Mouse (Mus musculus) stomach, postnatal 0 days (tissue): Measurements from ENCODE around the gene Fbh1. TPM values are rescaled to one million over a fixed set of nuclear protein-coding genes. Genes with fewer than 3 reads are reported as not detected.

ENCODE experiments used
- ATAC-seq: fragments of 200-750 bp; cut with Nextera tagmentation; 2 replicates; pipeline ENCODE4 v1.8.0; 2017; ENCODE audit not compliant: low FRiP score, low TSS enrichment
- DNase-seq: peaks from one replicate; pipeline ENCODE4 v3.0.0-alpha.2; 2016; ENCODE audit warnings: low spot score
- H3K27ac ChIP-seq: fragments of 300-500 bp; sonication (generic); replicated peaks from 2 replicates; pipeline ENCODE4 v1.5.1; 2014; ENCODE audit warnings: mild to moderate bottlenecking, control low read depth
- H3K27me3 ChIP-seq: fragments of 300-500 bp; sonication (generic); 2 replicates; pipeline ENCODE4 v1.6.1; 2014; ENCODE audit warnings: low read length; ENCODE audit not compliant: control insufficient read depth, insufficient read depth
- H3K36me3 ChIP-seq: fragments of 300-500 bp; sonication (generic); 2 replicates; pipeline ENCODE4 v1.6.1; 2014; ENCODE audit warnings: low read length, mixed read lengths; ENCODE audit not compliant: control insufficient read depth, insufficient read depth
- H3K4me1 ChIP-seq: fragments of 300-500 bp; sonication (generic); replicated peaks from 2 replicates; pipeline ENCODE4 v1.6.1; 2014; ENCODE audit warnings: antibody characterized with exemption; ENCODE audit not compliant: control insufficient read depth, insufficient read depth
- H3K4me2 ChIP-seq: fragments of 300-500 bp; sonication (generic); replicated peaks from 2 replicates; pipeline ENCODE4 v1.6.1; 2014; ENCODE audit warnings: low read depth, mild to moderate bottlenecking, control low read depth, moderate library complexity
- H3K4me3 ChIP-seq: fragments of 300-500 bp; sonication (generic); 2 replicates; pipeline ENCODE4 v1.5.1; 2014; ENCODE audit warnings: low read depth, low read length, control low read depth
- H3K9ac ChIP-seq: fragments of 300-500 bp; sonication (generic); 2 replicates; pipeline ENCODE4 v1.6.1; 2014; ENCODE audit warnings: mild to moderate bottlenecking, low read length, control low read depth, mixed read lengths
- H3K9me3 ChIP-seq: fragments of 300-500 bp; sonication (generic); 2 replicates; pipeline ENCODE4 v1.6.1; 2016; ENCODE audit warnings: low read length; ENCODE audit not compliant: control insufficient read depth
- CTCF ChIP-seq: IDR thresholded peaks from 2 replicates; pipeline ENCODE4 v1.5.1; 2016; ENCODE audit warnings: antibody characterized with exemption, low read depth, mild to moderate bottlenecking, moderate library complexity
- EP300 ChIP-seq: optimal IDR thresholded peaks from 2 replicates; pipeline ENCODE3; 2016; ENCODE audit warnings: antibody characterized with exemption
- WGBS: fragments of 180-500 bp; shearing (Covaris S2); extraction: QIAGEN DNeasy Blood & Tissue Kit; methylation state at CpG from one replicate; pipeline ENCODE4 v1.1.7; 2014; 5-methylcytosine and 5-hydroxymethylcytosine counted together
- polyA plus RNA-seq: library from polyadenylated mRNA; unstranded; fragments of >200 nt; fragmentation: Nextera tagmentation; extraction: Ambion mirVana; gene quantifications from 2 replicates; pipeline ENCODE4 v1.2.1, GENCODE M21; 2015

The Fbh1 gene
- polyA plus RNA-seq, 1 experiment from 2014 or later = 53.3 TPM

GRCm38 (mm10) chr2:11705201-11706025 is 72.0 kb downstream of the Fbh1 start, which contains the start of gene Il15ra:
Gene Il15ra, plus strand, starts transcription at chr2:11705290.
- Histone ChIP-seq H3K27ac (peak within 1 kb of the TSS; percentile 67), H3K9me3 (no peaks in the 10 kb centered on the region), H3K4me1 (no peaks in the 10 kb centered on the region), H3K4me3 (peak within 1 kb of the TSS; percentile 76), H3K9ac (peak within 1 kb of the TSS; percentile 73), H3K4me2 (peak within 1 kb of the TSS; percentile 99), H3K27me3 (no peaks in the 10 kb centered on the region), H3K36me3 (no peaks in the 10 kb centered on the region)
- DNase-seq (peak; percentile 74), ATAC-seq (peak; percentile 75)
- TF ChIP-seq CTCF = no peak; the same call in 1 of the 2 replicates
- TF ChIP-seq EP300 = no peak
- under 1% methylated on average over 37 of the region's 37 CpGs for WGBS

- DNase-seq (no peak), ATAC-seq (no peak)
- H3K9me3 ChIP-seq = no peaks in the 10 kb centered on the region
- no peak overlapping the region for H3K4me3 ChIP-seq
- no peaks in the 10 kb centered on the region for H3K4me1 ChIP-seq
- TF ChIP-seq EP300 = no peak
- H3K4me2 ChIP-seq = no peak overlapping the region
- 81% methylated on average over 2 of the region's 2 CpGs for WGBS
- no peak overlapping the region for H3K9ac ChIP-seq
- no peak overlapping the region for H3K27ac ChIP-seq
- H3K27me3 ChIP-seq = no peaks in the 10 kb centered on the region
- no peaks in the 10 kb centered on the region for H3K36me3 ChIP-seq
Observed at GRCm38 (mm10) chr2:11699905-11700304, 77.5 kb downstream of the Fbh1 start.

- no peak overlapping the region for H3K27ac ChIP-seq
- no peak overlapping the region for H3K4me2 ChIP-seq
- ATAC-seq (no peak), DNase-seq (no peak)
- no peaks in the 10 kb centered on the region for H3K9me3 ChIP-seq
- no peak overlapping the region for H3K9ac ChIP-seq
- no peak for TF ChIP-seq CTCF
- TF ChIP-seq EP300 = no peak
- no peaks in the 10 kb centered on the region for H3K36me3 ChIP-seq
- H3K4me3 ChIP-seq = no peak overlapping the region
- no peaks in the 10 kb centered on the region for H3K27me3 ChIP-seq
- H3K4me1 ChIP-seq = no peaks in the 10 kb centered on the region
- WGBS = 45% methylated on average over 5 of the region's 5 CpGs
Observed at GRCm38 (mm10) chr2:11698994-11699393, 78.4 kb downstream of the Fbh1 start.

- Histone ChIP-seq H3K36me3 (no peaks in the 10 kb centered on the region), H3K4me3 (no peak overlapping the region), H3K4me1 (no peaks in the 10 kb centered on the region), H3K9ac (no peak overlapping the region), H3K27me3 (no peaks in the 10 kb centered on the region), H3K9me3 (no peaks in the 10 kb centered on the region), H3K27ac (no peak overlapping the region), H3K4me2 (no peak overlapping the region)
- TF ChIP-seq CTCF = no peak
- TF ChIP-seq EP300 = no peak
- WGBS = 44% methylated on average over 2 of the region's 2 CpGs
- DNase-seq (no peak), ATAC-seq (no peak)
Observed at GRCm38 (mm10) chr2:11695867-11696266, 81.5 kb downstream of the Fbh1 start.

- no peaks in the 10 kb centered on the region for H3K36me3 ChIP-seq
- 82% methylated on average over 2 of the region's 2 CpGs for WGBS
- no peak overlapping the region for H3K9ac ChIP-seq
- H3K27me3 ChIP-seq = no peaks in the 10 kb centered on the region
- ATAC-seq (no peak), DNase-seq (no peak)
- no peaks in the 10 kb centered on the region for H3K9me3 ChIP-seq
- TF ChIP-seq EP300 = no peak
- TF ChIP-seq CTCF = no peak
- H3K27ac ChIP-seq = no peak overlapping the region
- H3K4me1 ChIP-seq = no peaks in the 10 kb centered on the region
- no peak overlapping the region for H3K4me2 ChIP-seq
- no peak overlapping the region for H3K4me3 ChIP-seq
Observed at GRCm38 (mm10) chr2:11694104-11694503, 83.3 kb downstream of the Fbh1 start.

- H3K27ac ChIP-seq = no peak overlapping the region
- no peaks in the 10 kb centered on the region for H3K9me3 ChIP-seq
- TF ChIP-seq EP300 (no peak), CTCF (no peak)
- 88% methylated on average over 4 of the region's 4 CpGs for WGBS
- no peaks in the 10 kb centered on the region for H3K4me1 ChIP-seq
- H3K4me3 ChIP-seq = no peak overlapping the region
- no peak overlapping the region for H3K4me2 ChIP-seq
- DNase-seq (no peak), ATAC-seq (no peak)
- H3K9ac ChIP-seq = no peak overlapping the region
- H3K36me3 ChIP-seq = no peaks in the 10 kb centered on the region
- no peaks in the 10 kb centered on the region for H3K27me3 ChIP-seq
Observed at GRCm38 (mm10) chr2:11693352-11693751, 84.0 kb downstream of the Fbh1 start.

Other genes starting within 250 kb of the Fbh1 start
- gene Pfkfb3, start 223.5 kb downstream of the Fbh1 start, polyA plus RNA-seq = 5.5 TPM in 2 replicates
- gene Rbm17, start 173.4 kb downstream of the Fbh1 start, polyA plus RNA-seq = 62.2 and 64.8 TPM in 2 replicates
- not detected in 2 replicates for gene Gm17490, start 151.3 kb downstream of the Fbh1 start, polyA plus RNA-seq
- gene Il2ra, start 134.8 kb downstream of the Fbh1 start, polyA plus RNA-seq = 0.02 TPM in 1 of 2 replicates, not detected in the other
- gene Il15ra, start 72.3 kb downstream of the Fbh1 start, polyA plus RNA-seq = 2.5 and 3.4 TPM in 2 replicates
- gene Ankrd16, start 294 bp upstream of the Fbh1 start, polyA plus RNA-seq = 20.4 and 21.2 TPM in 2 replicates